Mouse (Mus musculus) brain, embryonic 14.5 days (tissue): Measurements from ENCODE around the gene Fcamr. TPM values are rescaled to one million over a fixed set of nuclear protein-coding genes. Genes with fewer than 3 reads are reported as not detected.

ENCODE experiments used
- DNase-seq: peaks from one replicate; pipeline ENCODE4 v3.0.0-alpha.2; 2011; ENCODE audit warnings: low read depth
- CTCF ChIP-seq: fragments of 200-500 bp; IDR thresholded peaks from 2 replicates; pipeline ENCODE4 v1.5.1; 2012; ENCODE audit warnings: inconsistent platforms, mild to moderate bottlenecking, moderate library complexity, borderline replicate concordance; ENCODE audit not compliant: insufficient read depth, insufficient read length; ENCODE audit errors: extremely low read depth
- POLR2A ChIP-seq: fragments of 200-500 bp; IDR thresholded peaks from 2 replicates; pipeline ENCODE4 v1.6.1; 2012; ENCODE audit warnings: mild to moderate bottlenecking, inconsistent platforms, borderline replicate concordance; ENCODE audit not compliant: poor library complexity, insufficient read depth, insufficient read length, severe bottlenecking; ENCODE audit errors: extremely low read depth
- polyA plus RNA-seq: library from polyadenylated mRNA; depleted of rRNA; stranded (reverse); fragments of >200 nt; gene quantifications from 2 replicates; pipeline ENCODE4 v1.2.3, GENCODE M21; 2012; rRNA removed

Fcamr gene
- 0.04 and 0.08 TPM in 2 replicates for polyA plus RNA-seq

GRCm38 (mm10) chr1:130800602-130801001 is at the start of gene Fcamr:
Gene Fcamr, plus strand, starts transcription at chr1:130800902.
- TF ChIP-seq CTCF (no peak), POLR2A (no peak)
- DNase-seq: no peak

- no peak for DNase-seq
- TF ChIP-seq POLR2A: no peak
- no peak for TF ChIP-seq CTCF
Measured at GRCm38 (mm10) chr1:130759689-130760088, 41.0 kb upstream of the Fcamr start.

- TF ChIP-seq POLR2A (no peak), CTCF (no peak)
- no peak for DNase-seq
Measured at GRCm38 (mm10) chr1:130761597-130761996, 39.1 kb upstream of the Fcamr start.

DNA sequence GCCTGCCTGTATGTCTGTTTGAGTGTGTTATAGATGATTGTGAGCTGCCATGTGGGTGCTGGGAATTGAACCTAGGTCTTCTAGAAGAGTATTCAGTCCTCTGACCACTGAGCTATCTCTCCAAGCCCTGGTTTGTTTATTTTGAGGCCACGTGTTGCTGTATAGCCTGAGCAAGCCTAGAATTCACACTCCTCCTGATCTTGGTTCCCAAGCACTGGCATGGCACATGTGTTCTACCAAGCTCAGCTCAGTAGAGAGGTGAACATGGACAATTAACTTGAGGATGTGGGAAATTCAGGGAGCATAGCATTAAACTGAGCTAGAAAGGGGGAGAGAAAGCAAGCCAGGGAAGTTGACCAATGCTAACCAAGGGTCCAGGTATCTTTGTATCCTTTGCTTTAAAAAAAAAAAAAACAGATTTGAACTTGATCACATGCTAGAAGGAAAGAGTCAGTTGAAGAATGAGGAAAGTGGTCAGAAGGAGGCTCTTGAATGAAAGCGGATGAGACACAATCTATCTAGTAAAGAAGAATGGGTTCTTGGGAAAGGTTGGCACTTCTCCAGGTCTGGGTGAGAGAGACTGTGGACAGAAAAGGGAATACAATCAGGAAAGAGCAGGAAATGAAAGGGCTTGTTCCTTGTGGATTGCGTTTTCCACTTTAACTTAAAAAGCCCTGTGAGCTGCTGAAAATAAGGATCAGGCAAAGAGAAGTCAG is 38.5 kb upstream of the Fcamr start:
- DNase-seq: no peak
- TF ChIP-seq POLR2A: no peak
- TF ChIP-seq CTCF: no peak

DNA sequence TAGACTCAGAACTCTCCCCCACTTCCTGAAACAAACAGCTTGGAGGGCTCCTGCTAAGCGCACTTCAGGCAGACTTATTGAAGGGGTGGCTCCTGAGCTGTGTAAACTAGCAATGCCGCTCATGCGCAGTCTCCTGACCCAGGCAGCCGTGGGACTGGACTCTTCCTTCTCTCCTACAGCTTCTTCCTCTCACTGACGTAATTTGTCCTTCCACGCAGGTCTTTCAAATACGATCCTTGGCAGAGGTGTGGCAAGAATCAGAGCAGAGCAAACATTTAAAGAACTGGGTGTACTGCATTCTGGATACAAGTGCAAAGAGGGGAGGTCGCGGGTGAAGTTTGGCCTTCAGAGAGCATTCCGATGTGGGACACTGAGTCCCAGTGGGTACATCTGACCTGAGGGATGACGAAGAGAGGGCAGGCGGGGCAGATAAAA is 36.7 kb upstream of the Fcamr start:
- no peak for TF ChIP-seq CTCF
- no peak for TF ChIP-seq POLR2A
- no peak for DNase-seq

- DNase-seq: no peak
- TF ChIP-seq CTCF (no peak), POLR2A (no peak)
Measured at GRCm38 (mm10) chr1:130767066-130767465, 33.6 kb upstream of the Fcamr start.

- DNase-seq: no peak
- TF ChIP-seq CTCF (no peak), POLR2A (no peak)
Measured at GRCm38 (mm10) chr1:130769925-130770324, 30.8 kb upstream of the Fcamr start.

DNA sequence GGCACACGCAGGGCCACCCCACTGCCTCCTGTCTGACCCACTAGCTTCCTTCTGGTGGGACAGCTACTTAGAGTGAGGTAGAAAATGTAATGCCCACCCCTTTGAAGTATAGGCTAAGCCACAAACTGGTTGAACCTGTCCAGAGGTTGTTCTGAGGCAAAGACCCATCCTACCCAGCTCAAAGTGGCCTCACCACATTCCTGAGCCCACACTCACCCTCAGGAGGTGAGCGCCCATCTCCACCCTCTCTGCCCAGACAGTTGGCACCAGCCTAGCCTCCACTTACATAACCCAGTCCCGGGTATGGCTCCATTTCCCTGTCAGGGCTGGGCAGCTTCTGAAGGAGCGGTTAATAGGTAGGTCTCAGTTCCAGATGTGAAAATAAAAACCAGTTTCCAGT is 30.2 kb upstream of the Fcamr start:
- TF ChIP-seq POLR2A: no peak
- TF ChIP-seq CTCF: no peak
- DNase-seq: no peak

DNA sequence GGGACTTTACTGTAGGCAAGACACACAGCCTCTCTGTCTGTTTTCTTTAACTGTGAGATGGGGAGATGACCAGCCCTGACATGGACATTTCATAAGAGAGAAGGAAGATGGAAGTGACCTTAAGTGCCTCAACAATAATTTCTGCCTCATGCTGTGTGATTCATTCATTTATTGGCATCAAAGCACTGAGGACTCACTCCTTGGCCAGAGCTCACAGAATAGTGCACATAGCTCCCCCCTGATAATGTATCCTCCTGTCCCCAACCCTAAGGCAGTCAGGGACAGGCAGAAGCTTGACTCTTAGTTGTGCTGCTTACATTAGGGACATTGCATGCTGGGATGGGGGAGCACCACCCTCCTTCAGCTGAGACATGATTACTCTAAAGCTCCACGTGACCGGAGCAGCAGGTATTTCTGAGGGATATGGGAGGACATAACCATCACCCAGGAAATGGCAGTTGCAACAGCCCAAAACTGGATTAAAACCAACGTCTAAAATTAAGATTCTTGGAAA is 29.7 kb upstream of the Fcamr start:
- no peak for DNase-seq
- TF ChIP-seq POLR2A: no peak
- no peak for TF ChIP-seq CTCF

- TF ChIP-seq POLR2A: no peak
- no peak for TF ChIP-seq CTCF
- no peak for DNase-seq
Measured at GRCm38 (mm10) chr1:130775234-130775633, 25.5 kb upstream of the Fcamr start.

DNA sequence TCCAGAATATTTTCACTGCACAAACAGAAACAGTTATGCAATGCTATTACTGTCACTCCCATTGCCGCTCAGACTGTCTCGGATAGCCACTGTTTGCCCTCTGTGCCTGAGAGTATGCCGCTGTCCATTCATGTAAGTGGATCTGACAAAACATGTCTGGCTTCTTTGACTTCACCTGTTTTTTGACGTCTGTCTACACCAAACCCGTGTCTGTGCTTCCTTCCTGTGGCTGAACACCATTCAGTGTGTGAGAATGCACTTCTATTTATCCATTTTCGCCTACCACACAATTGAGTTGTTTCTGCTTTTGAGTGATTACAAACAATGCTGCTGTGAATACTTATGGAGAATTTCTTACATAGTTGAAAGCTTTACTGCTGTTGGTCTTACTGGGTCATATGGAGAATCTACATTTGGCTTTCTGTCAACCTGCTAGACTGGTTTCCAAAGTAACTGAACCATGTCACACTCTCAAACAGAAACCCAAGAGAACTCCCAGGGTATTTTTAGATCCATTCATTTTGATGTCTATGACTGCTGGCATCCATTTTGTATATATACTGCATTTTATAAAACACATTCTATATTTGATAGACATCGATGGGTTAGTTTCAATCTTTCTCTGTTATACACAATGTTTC is 24.9 kb upstream of the Fcamr start:
- TF ChIP-seq POLR2A (no peak), CTCF (no peak)
- no peak for DNase-seq
